Mouse (Mus musculus): ENCODE data around the gene Steap3.
"Not testable (repeated sequence)": the region's sequence is repeated elsewhere in the genome, so short reads cannot be mapped to it uniquely, and the experiment has no call there.

DNA sequence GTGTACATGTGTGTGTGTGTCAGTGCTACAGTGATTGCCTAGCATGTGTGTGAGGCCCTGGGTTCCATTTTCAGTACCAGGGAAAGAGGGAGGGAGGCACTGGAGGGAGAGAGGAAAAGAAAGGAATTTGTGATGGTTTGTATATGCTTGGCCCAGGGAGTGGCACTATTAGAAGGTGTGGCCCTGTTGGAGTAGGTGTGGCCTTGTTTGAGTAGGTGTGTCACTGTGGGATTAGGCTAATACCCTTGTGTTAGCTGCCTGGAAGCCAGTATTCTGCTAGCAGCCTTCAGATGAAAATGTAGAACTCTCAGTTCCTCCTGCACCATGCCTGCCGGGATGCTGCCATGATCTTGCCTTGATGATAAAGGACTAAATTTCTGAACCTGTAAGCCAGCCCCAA lies 3.6 kb upstream of the Steap3 start:
- TF ChIP-seq CTCF (conservative IDR thresholded peaks at IDR 0.05; ENCODE audit: low read length); NANOG (IDR thresholded peaks at IDR 0.05; ENCODE audit: borderline replicate concordance, low read length); POU5F1 (IDR thresholded peaks at IDR 0.05; ENCODE audit: borderline replicate concordance, low read length): not testable (repeated sequence)
